Mouse (Mus musculus) CH12.LX (cell line): ENCODE results near the gene Vstm5. TPM values are rescaled to one million over a fixed set of nuclear protein-coding genes. Genes with fewer than 3 reads are reported as not detected.
A peak's percentile ranks its signal among the peaks of the same experiment; 100 is the strongest.

ENCODE experiments used
- DNase-seq: peaks from one replicate; pipeline ENCODE4 v3.0.0-alpha.2; 2013; ENCODE audit errors: extremely low read depth
- H3K27ac ChIP-seq: 2 replicates; pipeline ENCODE4 v1.5.1; 2012; ENCODE audit warnings: low read depth, mild to moderate bottlenecking, control low read depth, moderate library complexity; ENCODE audit not compliant: insufficient read depth
- H3K27me3 ChIP-seq: replicated peaks from 2 replicates; pipeline ENCODE3; 2012; ENCODE audit warnings: inconsistent platforms
- H3K36me3 ChIP-seq, 2 experiments: replicated peaks in 1 of 2; 2 replicates each; pipeline versions ENCODE3 to v1.6.1; 2012; ENCODE audit warnings: inconsistent platforms in 1 of 2, low read length in 1 of 2, mild to moderate bottlenecking in 1 of 2, mixed read lengths in 1 of 2, moderate library complexity in 1 of 2; ENCODE audit not compliant: control insufficient read depth in 1 of 2, insufficient read depth in 1 of 2
- H3K4me1 ChIP-seq, 2 experiments: 2 replicates each; pipeline ENCODE4 v1.6.1; 2012; ENCODE audit warnings: inconsistent platforms in 1 of 2, moderate library complexity in 1 of 2; ENCODE audit not compliant: insufficient read depth in 2 of 2, control insufficient read depth in 1 of 2
- H3K4me2 ChIP-seq: 2 replicates; pipeline ENCODE4 v1.6.1; 2012; ENCODE audit warnings: low read depth, mild to moderate bottlenecking, control low read depth; ENCODE audit not compliant: poor library complexity, insufficient read depth, severe bottlenecking
- H3K4me3 ChIP-seq, 3 experiments: fragments of 150-350 bp in 1 of 3; sonication (generic) in 1 of 3; replicated peaks in 1 of 3; 2 replicates each; pipeline versions ENCODE3 to v1.5.1; 2011 to 2012; ENCODE audit warnings: low read depth in 2 of 3, low read length in 2 of 3, mild to moderate bottlenecking in 2 of 3, moderate library complexity in 2 of 3, control low read depth in 1 of 3, improper control_type of control experiment in 1 of 3, inconsistent platforms in 1 of 3, mixed read lengths in 1 of 3; ENCODE audit not compliant: poor library complexity in 1 of 3
- H3K79me2 ChIP-seq: replicated peaks from 2 replicates; pipeline ENCODE4 v1.6.1; 2012; ENCODE audit warnings: mild to moderate bottlenecking, moderate library complexity; ENCODE audit not compliant: control insufficient read depth, poor library complexity, insufficient read depth, severe bottlenecking; ENCODE audit errors: extremely low read depth
- H3K9ac ChIP-seq: 2 replicates; pipeline ENCODE4 v1.6.1; 2012; ENCODE audit warnings: low read depth, mild to moderate bottlenecking, control low read depth, moderate library complexity; ENCODE audit not compliant: insufficient read depth
- H3K9me3 ChIP-seq: replicated peaks from 2 replicates; pipeline ENCODE3; 2012; ENCODE audit warnings: low read length, inconsistent platforms, mixed read lengths
- BHLHE40 ChIP-seq: IDR thresholded peaks from 2 replicates; pipeline ENCODE4 v1.6.1; 2011; ENCODE audit warnings: mild to moderate bottlenecking, low read depth, low read length, improper control_type of control experiment
- CHD1 ChIP-seq: IDR thresholded peaks from 2 replicates; pipeline ENCODE4 v1.6.1; 2012; ENCODE audit warnings: low read depth, low read length, improper control_type of control experiment, inconsistent platforms
- CHD2 ChIP-seq: IDR thresholded peaks from 2 replicates; pipeline ENCODE4 v1.6.1; 2011; ENCODE audit warnings: low read length, improper control_type of control experiment
- CTCF ChIP-seq, 2 experiments: IDR thresholded peaks in 1 of 2; conservative IDR thresholded peaks in 1 of 2; 2 replicates each; pipeline ENCODE4 v1.5.1; 2011 to 2012; ENCODE audit warnings: low read depth in 2 of 2, low read length in 2 of 2, improper control_type of control experiment in 1 of 2, inconsistent platforms in 1 of 2, mild to moderate bottlenecking in 1 of 2, moderate library complexity in 1 of 2
- E2F4 ChIP-seq: IDR thresholded peaks from 2 replicates; pipeline ENCODE4 v1.6.1; 2011; ENCODE audit warnings: low read depth, low read length, improper control_type of control experiment; ENCODE audit not compliant: insufficient replicate concordance
- ELF1 ChIP-seq: IDR thresholded peaks from 2 replicates; pipeline ENCODE4 v1.6.1; 2014; ENCODE audit warnings: low read depth, mild to moderate bottlenecking, inconsistent platforms, low read length, improper control_type of control experiment
- EP300 ChIP-seq: IDR thresholded peaks from 2 replicates; pipeline ENCODE4 v1.6.1; 2011; ENCODE audit warnings: low read length, improper control_type of control experiment
- ETS1 ChIP-seq: conservative IDR thresholded peaks from 2 replicates; pipeline ENCODE4 v1.6.1; 2012; ENCODE audit warnings: low read depth, mild to moderate bottlenecking, inconsistent platforms, low read length, improper control_type of control experiment, moderate library complexity
- GABPA ChIP-seq: IDR thresholded peaks from 2 replicates; pipeline ENCODE4 v1.6.1; 2012; ENCODE audit warnings: low read depth, low read length, improper control_type of control experiment, inconsistent platforms; ENCODE audit not compliant: insufficient replicate concordance
- HCFC1 ChIP-seq: IDR thresholded peaks from 2 replicates; pipeline ENCODE4 v1.6.1; 2012; ENCODE audit warnings: low read depth, mild to moderate bottlenecking, inconsistent platforms, low read length, improper control_type of control experiment
- IRF4 ChIP-seq: IDR thresholded peaks from 2 replicates; pipeline ENCODE4 v1.6.1; 2014; ENCODE audit warnings: low read depth, mild to moderate bottlenecking, inconsistent platforms, low read length, improper control_type of control experiment
- JUN ChIP-seq: IDR thresholded peaks from 2 replicates; pipeline ENCODE4 v1.6.1; 2011; ENCODE audit warnings: low read depth, mild to moderate bottlenecking, low read length, improper control_type of control experiment, moderate library complexity; ENCODE audit not compliant: insufficient read depth
- JUND ChIP-seq: conservative IDR thresholded peaks from 2 replicates; pipeline ENCODE4 v1.6.1; 2011; ENCODE audit warnings: low read depth, low read length, improper control_type of control experiment
- KAT2A ChIP-seq: IDR thresholded peaks from 2 replicates; pipeline ENCODE4 v1.6.1; 2012; ENCODE audit warnings: low read length, improper control_type of control experiment, inconsistent platforms; ENCODE audit not compliant: insufficient replicate concordance
- MAFK ChIP-seq: IDR thresholded peaks from 2 replicates; pipeline ENCODE4 v1.6.1; 2011; ENCODE audit warnings: low read length, improper control_type of control experiment; ENCODE audit not compliant: insufficient replicate concordance
- MAX ChIP-seq: IDR thresholded peaks from 2 replicates; pipeline ENCODE4 v1.6.1; 2011; ENCODE audit warnings: low read length, improper control_type of control experiment
- MAZ ChIP-seq: IDR thresholded peaks from 2 replicates; pipeline ENCODE4 v1.6.1; 2012; ENCODE audit warnings: low read depth, mild to moderate bottlenecking, inconsistent platforms, low read length, improper control_type of control experiment, moderate library complexity
- MEF2A ChIP-seq: IDR thresholded peaks from 2 replicates; pipeline ENCODE4 v1.6.1; 2014; ENCODE audit warnings: low read depth, mild to moderate bottlenecking, inconsistent platforms, low read length, improper control_type of control experiment, borderline replicate concordance
- MXI1 ChIP-seq: IDR thresholded peaks from 2 replicates; pipeline ENCODE4 v1.6.1; 2011; ENCODE audit warnings: mild to moderate bottlenecking, low read depth, low read length, improper control_type of control experiment
- MYC ChIP-seq: IDR thresholded peaks from 2 replicates; pipeline ENCODE4 v1.6.1; 2011; ENCODE audit warnings: low read depth, mild to moderate bottlenecking, improper control_type of control experiment, low read length
- NELFE ChIP-seq: IDR thresholded peaks from 2 replicates; pipeline ENCODE4 v1.6.1; 2011; ENCODE audit warnings: low read depth, low read length, improper control_type of control experiment
- NRF1 ChIP-seq: IDR thresholded peaks from 2 replicates; pipeline ENCODE4 v1.6.1; 2014; ENCODE audit warnings: low read depth, mild to moderate bottlenecking, inconsistent platforms, low read length, improper control_type of control experiment, moderate library complexity
- PAX5 ChIP-seq: IDR thresholded peaks from 2 replicates; pipeline ENCODE4 v1.6.1; 2012; ENCODE audit warnings: low read length, inconsistent platforms, mixed read lengths
- POLR2A ChIP-seq: IDR thresholded peaks from 2 replicates; pipeline ENCODE4 v1.6.1; 2011; ENCODE audit warnings: low read depth, mild to moderate bottlenecking, improper control_type of control experiment, low read length
- POLR2AphosphoS2 ChIP-seq: IDR thresholded peaks from 2 replicates; pipeline ENCODE4 v1.6.1; 2011; ENCODE audit warnings: low read depth, low read length, improper control_type of control experiment
- RAD21 ChIP-seq: IDR thresholded peaks from 2 replicates; pipeline ENCODE4 v1.6.1; 2011; ENCODE audit warnings: low read depth, mild to moderate bottlenecking, low read length, improper control_type of control experiment, moderate library complexity
- RCOR1 ChIP-seq: conservative IDR thresholded peaks from 2 replicates; pipeline ENCODE4 v1.6.1; 2012; ENCODE audit warnings: low read depth, mild to moderate bottlenecking, inconsistent platforms, low read length, improper control_type of control experiment
- SIN3A ChIP-seq: IDR thresholded peaks from 2 replicates; pipeline ENCODE4 v1.6.1; 2012; ENCODE audit warnings: low read length, improper control_type of control experiment, inconsistent platforms
- SMC3 ChIP-seq: IDR thresholded peaks from 2 replicates; pipeline ENCODE4 v1.6.1; 2011; ENCODE audit warnings: low read depth, low read length, improper control_type of control experiment
- TBP ChIP-seq: conservative IDR thresholded peaks from 2 replicates; pipeline ENCODE4 v1.6.1; 2011; ENCODE audit warnings: low read depth, low read length, improper control_type of control experiment
- TCF12 ChIP-seq: IDR thresholded peaks from 2 replicates; pipeline ENCODE4 v1.6.1; 2014; ENCODE audit warnings: low read depth, mild to moderate bottlenecking, inconsistent platforms, low read length, improper control_type of control experiment
- UBTF ChIP-seq: IDR thresholded peaks from 2 replicates; pipeline ENCODE4 v1.6.1; 2012; ENCODE audit warnings: low read depth, mild to moderate bottlenecking, inconsistent platforms, low read length, improper control_type of control experiment, moderate library complexity
- USF1 ChIP-seq: IDR thresholded peaks from 2 replicates; pipeline ENCODE4 v1.6.1; 2014; ENCODE audit warnings: low read depth, mild to moderate bottlenecking, inconsistent platforms, low read length, improper control_type of control experiment
- USF2 ChIP-seq: conservative IDR thresholded peaks from 2 replicates; pipeline ENCODE4 v1.6.1; 2011; ENCODE audit warnings: low read depth, low read length, improper control_type of control experiment
- ZC3H11A ChIP-seq: IDR thresholded peaks from 2 replicates; pipeline ENCODE4 v1.6.1; 2012; ENCODE audit warnings: low read depth, mild to moderate bottlenecking, inconsistent platforms, low read length, improper control_type of control experiment
- ZKSCAN1 ChIP-seq: IDR thresholded peaks from 2 replicates; pipeline ENCODE4 v1.6.1; 2012; ENCODE audit warnings: low read depth, inconsistent platforms, low read length, improper control_type of control experiment, borderline replicate concordance
- ZMIZ1 ChIP-seq: IDR thresholded peaks from 2 replicates; pipeline ENCODE4 v1.6.1; 2012; ENCODE audit warnings: low read depth, mild to moderate bottlenecking, inconsistent platforms, low read length, improper control_type of control experiment
- ZNF384 ChIP-seq: IDR thresholded peaks from 2 replicates; pipeline ENCODE4 v1.6.1; 2012; ENCODE audit warnings: low read depth, low read length, improper control_type of control experiment, inconsistent platforms
- dilution Hi-C: fragments of 300-500 bp; cut with MboI; formaldehyde crosslinking; loops from 2 replicates; pipeline ENCODE4 v1.14.3; 2020; ENCODE audit warnings: low sequenced_read_pairs; ENCODE audit not compliant: extremely low pct_unique_long_range_greater_than_20kb, extremely low pct_ligation_motif_present
- in situ Hi-C: fragments of 300-500 bp; cut with MboI; formaldehyde crosslinking; loops from 3 replicates; pipeline ENCODE4 v1.14.3; 2019; ENCODE audit warnings: low sequenced_read_pairs, low pct_ligation_motif_present, low pct_unique_long_range_greater_than_20kb, mixed read lengths
- polyA plus RNA-seq: library from polyadenylated mRNA; unstranded; fragments of >175 nt; gene quantifications from 2 replicates; pipeline ENCODE4 v1.2.1, GENCODE M21; 2012; ENCODE audit warnings: low read depth; ENCODE audit not compliant: insufficient read length
- total RNA-seq, 2 experiments: library from RNA; depleted of rRNA; stranded (reverse); fragments of 300-350 nt in 1 of 2; fragments of >200 nt in 1 of 2; gene quantifications; 2 replicates each; pipeline ENCODE4 v1.2.3; 2012 to 2014

The Vstm5 gene
- total and polyA plus RNA-seq, 3 experiments = not detected

DNA sequence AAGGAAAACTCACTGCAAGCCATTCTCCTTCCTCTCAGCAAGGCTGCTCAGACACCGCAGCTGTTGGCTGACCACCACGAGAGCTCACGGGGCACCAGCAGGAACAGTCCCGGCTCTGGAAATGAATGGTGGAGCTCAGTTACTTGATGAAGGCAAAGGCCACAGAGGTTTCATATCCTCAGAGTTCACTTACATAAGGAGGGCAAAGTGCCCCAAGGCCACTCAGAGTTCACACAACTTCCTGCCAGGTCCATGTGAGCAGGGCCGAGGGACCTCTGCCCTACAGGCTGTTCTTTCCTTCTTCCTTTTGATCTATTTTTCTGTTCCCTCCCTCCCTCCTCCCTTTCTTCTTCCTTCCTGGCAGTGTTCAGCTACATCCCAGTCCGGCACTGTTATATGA, 62.6 kb downstream of the Vstm5 start:
- peaks cover 2 to 34% of the 10 kb centered on the region in 2 experiments; a peak in 3 of 4 replicates for H3K4me1 ChIP-seq
- H3K4me3 ChIP-seq = peak overlapping the region in 2 of 3 experiments; percentile 44 to 52
- H3K27me3 ChIP-seq = no peaks in the 10 kb centered on the region
- H3K27ac ChIP-seq = peak overlapping the region; percentile 70
- in situ Hi-C loops (no loop called here), dilution Hi-C loops (no loop called here)
- peak overlapping the region; percentile 88 for H3K9ac ChIP-seq
- no peaks in the 10 kb centered on the region for H3K9me3 ChIP-seq
- TF ChIP-seq JUND (peak; percentile 45; the same call in 1 of the 2 replicates), MXI1 (no peak), E2F4 (no peak), PAX5 (no peak), ETS1 (peak; percentile 58), CHD2 (no peak), MEF2A (0 out of 2 replicates have a peak, but pooled peaks have one; percentile 41), SIN3A (peak; percentile 66; the same call in 1 of the 2 replicates), SMC3 (no peak), NRF1 (no peak), POLR2A (peak; percentile 68), MAZ (no peak), ZKSCAN1 (no peak), TCF12 (peak; percentile 47), ZNF384 (no peak), ELF1 (no peak), RAD21 (no peak), CTCF (conservative IDR thresholded peaks at IDR 0.05 in 1 of 2, IDR thresholded peaks at IDR 0.05 in 1 of 2; ENCODE audit: low read depth in 2 of 2, low read length in 2 of 2) (no peak), NELFE (0 out of 2 replicates have a peak, but pooled peaks have one; percentile 28), MYC (peak; percentile 77), KAT2A (no peak), BHLHE40 (peak; percentile 83), GABPA (no peak), HCFC1 (no peak), ZC3H11A (no peak), TBP (peak; percentile 74; the same call in 1 of the 2 replicates), MAFK (no peak), ZMIZ1 (no peak), IRF4 (peak; percentile 85), USF1 (no peak), USF2 (no peak), UBTF (no peak), RCOR1 (no peak), MAX (peak; percentile 10; the same call in 1 of the 2 replicates), POLR2AphosphoS2 (no peak), EP300 (peak; percentile 67), JUN (no peak), CHD1 (no peak)
- peak; percentile 76 for DNase-seq
- peak overlapping the region; percentile 100 for H3K4me2 ChIP-seq
- H3K79me2 ChIP-seq = peaks cover 3% of the 10 kb centered on the region
- H3K36me3 ChIP-seq = peaks cover 0 to 11% of the 10 kb centered on the region in 2 experiments
